Mouse (Mus musculus) erythroblast, embryonic 14.5 days (primary cell): ENCODE results near the gene Rc3h1. TPM values are rescaled to one million over a fixed set of nuclear protein-coding genes. Genes with fewer than 3 reads are reported as not detected.

ENCODE experiments used
- H3K27me3 ChIP-seq: 2 replicates; pipeline ENCODE4 v1.6.1; 2012; ENCODE audit warnings: inconsistent platforms; ENCODE audit not compliant: control insufficient read depth
- H3K36me3 ChIP-seq: 2 replicates; pipeline ENCODE4 v1.6.1; 2012; ENCODE audit warnings: mild to moderate bottlenecking, inconsistent platforms; ENCODE audit not compliant: control insufficient read depth
- H3K4me1 ChIP-seq: 2 replicates; pipeline ENCODE4 v1.6.1; 2012; ENCODE audit warnings: inconsistent platforms; ENCODE audit not compliant: control insufficient read depth
- H3K4me3 ChIP-seq: replicated peaks from 2 replicates; pipeline ENCODE3; 2012; ENCODE audit warnings: moderate library complexity, mild to moderate bottlenecking, inconsistent platforms
- H3K9me3 ChIP-seq: 2 replicates; pipeline ENCODE4 v1.6.1; 2012; ENCODE audit warnings: low read length, inconsistent platforms, mixed read lengths; ENCODE audit not compliant: control insufficient read depth
- GATA1 ChIP-seq: IDR thresholded peaks from 2 replicates; pipeline ENCODE4 v1.6.1; 2012; ENCODE audit warnings: low read length, inconsistent platforms, mixed read lengths
- TAL1 ChIP-seq: IDR thresholded peaks from 3 replicates; pipeline ENCODE4 v1.6.1; 2012; ENCODE audit warnings: low read length, inconsistent platforms, mixed read lengths
- polyA plus RNA-seq: library from polyadenylated mRNA; stranded (reverse); fragments of >175 nt; gene quantifications from 2 replicates; pipeline ENCODE4 v1.2.3, GENCODE M21; 2012

Gene Rc3h1
- polyA plus RNA-seq, 1 experiment, result 0.13 TPM

- H3K27me3 ChIP-seq, result no peaks in the 10 kb centered on the region
- H3K36me3 ChIP-seq, result no peaks in the 10 kb centered on the region
- H3K4me3 ChIP-seq, result no peak overlapping the region
- TF ChIP-seq TAL1 (no peak), GATA1 (no peak)
- H3K4me1 ChIP-seq, result no peaks in the 10 kb centered on the region
- no peaks in the 10 kb centered on the region for H3K9me3 ChIP-seq
Observed at GRCm38 (mm10) chr1:160884273-160884672, 21.9 kb upstream of the Rc3h1 start.

- Histone ChIP-seq H3K27me3 (peaks cover 4% of the 10 kb centered on the region), H3K4me1 (no peaks in the 10 kb centered on the region), H3K36me3 (no peaks in the 10 kb centered on the region), H3K4me3 (no peak overlapping the region), H3K9me3 (no peaks in the 10 kb centered on the region)
- no peak for TF ChIP-seq GATA1
- no peak for TF ChIP-seq TAL1
Observed at GRCm38 (mm10) chr1:160884993-160885392, 21.2 kb upstream of the Rc3h1 start.

- no peak for TF ChIP-seq GATA1
- no peak for TF ChIP-seq TAL1
- Histone ChIP-seq H3K9me3 (no peaks in the 10 kb centered on the region), H3K4me1 (peaks cover 8% of the 10 kb centered on the region), H3K36me3 (no peaks in the 10 kb centered on the region), H3K4me3 (no peak overlapping the region), H3K27me3 (peaks cover 30% of the 10 kb centered on the region)
Observed at GRCm38 (mm10) chr1:160899701-160900100, 6.5 kb upstream of the Rc3h1 start.

GRCm38 (mm10) chr1:160904047-160904446 is 2.2 kb upstream of the Rc3h1 start:
- H3K9me3 ChIP-seq, result no peaks in the 10 kb centered on the region
- no peak for TF ChIP-seq GATA1
- no peak for TF ChIP-seq TAL1

GRCm38 (mm10) chr1:160906558-160907481 is 602 bp downstream of the Rc3h1 start:
- Histone ChIP-seq H3K4me1 (peaks cover 48% of the 10 kb centered on the region), H3K36me3 (peaks cover 15% of the 10 kb centered on the region), H3K9me3 (no peaks in the 10 kb centered on the region), H3K27me3 (peaks cover 15% of the 10 kb centered on the region), H3K4me3 (peak overlapping the region; percentile 100)
- TF ChIP-seq TAL1, result no peak
- TF ChIP-seq GATA1, result no peak

More at GRCm38 (mm10) chr1:160904047-160904446, 2.2 kb upstream of the Rc3h1 start:
- H3K36me3 ChIP-seq, result peaks cover 1% of the 10 kb centered on the region
- no peak overlapping the region for H3K4me3 ChIP-seq
- H3K4me1 ChIP-seq, result peaks cover 31% of the 10 kb centered on the region
- peaks cover 30% of the 10 kb centered on the region for H3K27me3 ChIP-seq

- Histone ChIP-seq H3K36me3 (peaks cover 17% of the 10 kb centered on the region), H3K9me3 (no peaks in the 10 kb centered on the region), H3K4me1 (peaks cover 39% of the 10 kb centered on the region), H3K4me3 (no peak overlapping the region), H3K27me3 (no peaks in the 10 kb centered on the region)
- TF ChIP-seq TAL1 (no peak), GATA1 (no peak)
Observed at GRCm38 (mm10) chr1:160910176-160910575, 4.0 kb downstream of the Rc3h1 start.

- peaks cover 17% of the 10 kb centered on the region for H3K36me3 ChIP-seq
- TF ChIP-seq TAL1 (no peak), GATA1 (no peak)
- H3K9me3 ChIP-seq, result no peaks in the 10 kb centered on the region
- peaks cover 33% of the 10 kb centered on the region for H3K4me1 ChIP-seq
- H3K4me3 ChIP-seq, result no peak overlapping the region
- H3K27me3 ChIP-seq, result no peaks in the 10 kb centered on the region
Observed at GRCm38 (mm10) chr1:160910812-160911211, 4.6 kb downstream of the Rc3h1 start.

GRCm38 (mm10) chr1:160919383-160919782 is 13.2 kb downstream of the Rc3h1 start:
- Histone ChIP-seq H3K4me3 (no peak overlapping the region), H3K9me3 (no peaks in the 10 kb centered on the region), H3K27me3 (no peaks in the 10 kb centered on the region), H3K36me3 (peaks cover 18% of the 10 kb centered on the region), H3K4me1 (peaks cover 12% of the 10 kb centered on the region)
- TF ChIP-seq TAL1 (no peak), GATA1 (no peak)

- TF ChIP-seq TAL1 (no peak), GATA1 (no peak)
Observed at GRCm38 (mm10) chr1:160921938-160922337, 15.7 kb downstream of the Rc3h1 start.

More at GRCm38 (mm10) chr1:160921938-160922337, 15.7 kb downstream of the Rc3h1 start:
- no peaks in the 10 kb centered on the region for H3K9me3 ChIP-seq
- no peaks in the 10 kb centered on the region for H3K27me3 ChIP-seq
- no peak overlapping the region for H3K4me3 ChIP-seq
- peaks cover 14% of the 10 kb centered on the region for H3K36me3 ChIP-seq
- peaks cover 8% of the 10 kb centered on the region for H3K4me1 ChIP-seq
